Mouse (Mus musculus) E14TG2a.4 (cell line): ENCODE measurements around the gene Smim8.

Source experiments
- CTCF ChIP-seq: conservative IDR thresholded peaks from 2 replicates; pipeline ENCODE4 v1.5.1; 2014; ENCODE audit warnings: low read length
- POU5F1 ChIP-seq: IDR thresholded peaks from 2 replicates; pipeline ENCODE4 v1.6.1; 2014; ENCODE audit warnings: low read length, borderline replicate concordance

DNA sequence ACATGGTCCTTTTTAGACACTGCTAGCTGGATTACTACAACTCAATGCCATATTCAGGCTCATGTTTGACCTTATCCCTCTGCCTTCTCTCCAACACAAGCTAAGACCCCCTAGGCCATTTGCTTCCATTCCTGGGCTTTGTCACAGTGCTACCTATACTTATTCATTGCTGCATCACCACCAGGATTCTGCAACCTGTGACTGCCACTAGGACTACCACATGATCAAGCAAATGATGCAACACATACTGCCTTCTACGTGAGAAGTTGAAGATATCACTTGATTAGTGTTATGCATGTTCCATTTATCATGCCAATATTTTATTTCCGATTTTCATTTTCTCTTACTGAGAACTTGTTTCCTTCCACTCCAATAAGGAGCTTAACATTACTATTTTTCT is 19.8 kb upstream of the Smim8 start:
- TF ChIP-seq CTCF = no peak
- no peak for TF ChIP-seq POU5F1
